Mouse (Mus musculus): ENCODE data around the gene Mgat2. TPM values are rescaled to one million over a fixed set of nuclear protein-coding genes. Genes with fewer than 3 reads are reported as not detected.
A peak's percentile ranks its signal among the peaks of the same experiment; 100 is the strongest.

Mgat2 gene
- polyA plus RNA-seq, 1 experiment from 2014 or later, result 48.6 TPM

- WGBS, result 3% methylated on average over 80 of the region's 86 CpGs
- ATAC-seq (ENCODE audit: low FRiP score, low read depth), result peak; percentile 69
- Histone ChIP-seq H3K4me2 (replicated peaks) (peak overlapping the region; percentile 95), H3K36me3 (peaks cover 22% of the 10 kb centered on the region), H3K27ac (replicated peaks) (peak overlapping the region; percentile 92), H3K4me1 (peaks cover 24% of the 10 kb centered on the region), H3K4me3 (peak overlapping the region; percentile 86), H3K27me3 (no peaks in the 10 kb centered on the region), H3K9me3 (no peaks in the 10 kb centered on the region), H3K9ac (replicated peaks) (peak overlapping the region; percentile 88)
Observed at GRCm38 (mm10) chr12:69184342-69185295, 662 bp downstream of the Mgat2 start.

DNA sequence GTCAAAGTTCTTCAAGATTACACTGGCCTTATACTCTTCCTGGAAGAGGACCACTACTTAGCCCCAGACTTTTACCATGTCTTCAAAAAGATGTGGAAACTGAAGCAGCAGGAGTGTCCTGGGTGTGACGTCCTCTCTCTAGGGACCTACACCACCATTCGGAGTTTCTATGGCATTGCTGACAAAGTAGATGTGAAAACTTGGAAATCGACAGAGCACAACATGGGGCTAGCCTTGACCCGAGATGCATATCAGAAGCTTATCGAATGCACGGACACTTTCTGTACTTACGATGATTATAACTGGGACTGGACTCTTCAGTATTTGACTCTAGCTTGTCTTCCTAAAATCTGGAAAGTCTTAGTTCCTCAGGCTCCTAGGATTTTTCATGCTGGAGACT is 1.4 kb downstream of the Mgat2 start:
- H3K4me1 ChIP-seq, result peaks cover 24% of the 10 kb centered on the region
- H3K4me2 ChIP-seq (replicated peaks), result peak overlapping the region; percentile 95
- no peak for ATAC-seq (ENCODE audit: low FRiP score, low read depth)
- 78% methylated on average over 7 of the region's 7 CpGs for WGBS
- peak overlapping the region; percentile 86 for H3K4me3 ChIP-seq
- H3K36me3 ChIP-seq, result peaks cover 30% of the 10 kb centered on the region
- no peaks in the 10 kb centered on the region for H3K27me3 ChIP-seq
- H3K9me3 ChIP-seq, result no peaks in the 10 kb centered on the region
- no peak overlapping the region for H3K27ac ChIP-seq (replicated peaks)
- H3K9ac ChIP-seq (replicated peaks), result peak overlapping the region; percentile 88

GRCm38 (mm10) chr12:69186811-69187471 is 3.0 kb downstream of the Mgat2 start:
- no peaks in the 10 kb centered on the region for H3K9me3 ChIP-seq
- no peak overlapping the region for H3K4me2 ChIP-seq (replicated peaks)
- no peak overlapping the region for H3K4me3 ChIP-seq
- H3K27ac ChIP-seq (replicated peaks), result no peak overlapping the region
- ATAC-seq (ENCODE audit: low FRiP score, low read depth), result no peak
- H3K27me3 ChIP-seq, result no peaks in the 10 kb centered on the region
- no peak overlapping the region for H3K9ac ChIP-seq (replicated peaks)
- WGBS, result 66% methylated on average over 5 of the region's 5 CpGs
- peaks cover 36% of the 10 kb centered on the region for H3K36me3 ChIP-seq
- peaks cover 24% of the 10 kb centered on the region for H3K4me1 ChIP-seq

- WGBS, result 83% methylated on average over 9 of the region's 9 CpGs
Observed at GRCm38 (mm10) chr12:69190074-69190473, 6.1 kb downstream of the Mgat2 start.

GRCm38 (mm10) chr12:69190522-69190921 is 6.6 kb downstream of the Mgat2 start:
- Histone ChIP-seq H3K4me1 (peaks cover 14% of the 10 kb centered on the region), H3K9ac (replicated peaks) (no peak overlapping the region), H3K27ac (replicated peaks) (no peak overlapping the region), H3K4me3 (no peak overlapping the region), H3K4me2 (replicated peaks) (no peak overlapping the region), H3K36me3 (peaks cover 35% of the 10 kb centered on the region), H3K27me3 (no peaks in the 10 kb centered on the region), H3K9me3 (no peaks in the 10 kb centered on the region)
- ATAC-seq (ENCODE audit: low FRiP score, low read depth), result no peak
- 91% methylated on average over 1 of the region's 1 CpGs for WGBS

More at GRCm38 (mm10) chr12:69190074-69190473, 6.1 kb downstream of the Mgat2 start:
- H3K4me3 ChIP-seq, result no peak overlapping the region
- no peak overlapping the region for H3K9ac ChIP-seq (replicated peaks)
- peaks cover 35% of the 10 kb centered on the region for H3K36me3 ChIP-seq
- H3K9me3 ChIP-seq, result no peaks in the 10 kb centered on the region
- no peak overlapping the region for H3K4me2 ChIP-seq (replicated peaks)
- peaks cover 16% of the 10 kb centered on the region for H3K4me1 ChIP-seq
- no peak overlapping the region for H3K27ac ChIP-seq (replicated peaks)
- ATAC-seq (ENCODE audit: low FRiP score, low read depth), result no peak
- no peaks in the 10 kb centered on the region for H3K27me3 ChIP-seq

DNA sequence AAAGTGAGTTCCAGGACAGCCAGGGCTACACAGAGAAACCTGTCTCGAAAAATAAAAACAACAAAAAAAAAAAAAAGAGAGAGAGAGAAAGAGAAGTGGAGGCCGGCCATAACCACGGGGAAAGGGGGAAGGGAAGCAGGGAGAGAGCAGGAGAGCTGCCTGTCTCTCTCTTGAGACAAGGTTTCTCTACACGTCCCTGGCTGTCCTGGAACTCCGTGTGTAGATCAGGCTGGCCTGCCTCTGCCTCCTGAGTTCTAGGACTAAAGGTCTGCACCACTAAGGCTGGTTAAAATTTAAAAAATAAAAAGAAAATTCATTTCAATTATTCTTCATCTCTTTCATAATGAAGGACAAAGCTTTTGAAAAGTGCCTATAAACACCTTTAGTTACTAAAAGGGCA is 7.4 kb downstream of the Mgat2 start:
- Histone ChIP-seq H3K4me3 (no peak overlapping the region), H3K27me3 (no peaks in the 10 kb centered on the region), H3K4me1 (peaks cover 20% of the 10 kb centered on the region), H3K9ac (replicated peaks) (no peak overlapping the region), H3K4me2 (replicated peaks) (no peak overlapping the region), H3K27ac (replicated peaks) (no peak overlapping the region), H3K9me3 (no peaks in the 10 kb centered on the region), H3K36me3 (peaks cover 35% of the 10 kb centered on the region)
- 95% methylated on average over 5 of the region's 5 CpGs for WGBS
- ATAC-seq (ENCODE audit: low FRiP score, low read depth), result no peak

GRCm38 (mm10) chr12:69192637-69193036 is 8.7 kb downstream of the Mgat2 start:
- no peak overlapping the region for H3K4me3 ChIP-seq
- no peak for ATAC-seq (ENCODE audit: low FRiP score, low read depth)
- no peak overlapping the region for H3K9ac ChIP-seq (replicated peaks)
- peaks cover 35% of the 10 kb centered on the region for H3K36me3 ChIP-seq
- H3K27me3 ChIP-seq, result no peaks in the 10 kb centered on the region
- no peak overlapping the region for H3K4me2 ChIP-seq (replicated peaks)
- H3K4me1 ChIP-seq, result peaks cover 12% of the 10 kb centered on the region
- no peak overlapping the region for H3K27ac ChIP-seq (replicated peaks)
- H3K9me3 ChIP-seq, result no peaks in the 10 kb centered on the region
- WGBS, result 95% methylated on average over 2 of the region's 2 CpGs

DNA sequence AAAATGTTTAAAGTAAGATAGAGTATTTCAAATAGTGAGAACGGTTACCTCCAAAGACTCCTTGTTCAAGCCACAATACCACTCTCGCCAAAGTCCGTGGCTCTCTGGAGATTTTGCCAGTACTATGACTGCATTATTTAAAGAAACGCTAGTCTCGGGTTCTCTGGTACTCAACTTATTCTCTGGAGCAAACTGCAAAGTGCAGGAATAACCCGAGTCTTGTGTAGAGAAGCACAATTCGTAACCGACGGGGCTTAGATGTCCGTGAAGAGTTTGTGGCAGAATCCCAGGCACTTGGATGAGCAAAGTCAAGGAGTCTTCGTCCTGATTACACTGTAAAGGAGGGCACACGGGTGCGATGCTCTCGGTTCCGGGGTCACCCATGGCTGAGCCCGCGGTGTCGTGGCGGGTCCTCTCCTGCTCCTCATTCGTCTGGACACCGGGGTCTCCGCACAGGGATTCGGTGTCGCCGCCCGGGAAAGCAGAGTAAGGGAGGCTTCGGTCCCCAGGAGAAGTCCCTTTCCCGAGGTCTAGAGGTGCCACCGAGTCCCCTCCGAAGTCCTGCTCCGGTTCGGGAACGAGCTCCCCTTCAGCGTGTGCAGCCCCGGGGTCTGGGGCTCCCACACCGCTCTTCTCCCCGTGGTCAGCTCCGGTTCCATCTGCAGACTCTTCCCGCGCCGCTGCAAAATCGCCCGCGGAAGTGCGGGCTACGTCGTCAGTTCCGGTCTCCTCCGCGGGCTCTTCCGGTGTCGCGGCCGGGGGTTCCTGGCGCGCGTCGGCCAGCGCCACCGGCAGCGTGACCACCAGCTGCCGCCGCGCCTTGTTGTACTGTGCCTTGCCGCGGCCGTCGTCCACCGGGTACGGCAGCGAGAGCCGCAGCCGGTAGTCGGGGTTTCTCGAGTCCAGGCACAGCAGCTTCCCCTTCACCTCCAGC is 12.8 kb downstream of the Mgat2 start, which contains the start of gene Gm49383:
Gene Gm49383, minus strand, starts transcription at position 661 of the 934 bp plus-strand sequence.
- peak within 1 kb of the TSS; percentile 93 for H3K27ac ChIP-seq (replicated peaks)
- H3K27me3 ChIP-seq, result no peaks in the 10 kb centered on the region
- peak within 1 kb of the TSS; percentile 95 for H3K4me3 ChIP-seq
- peaks cover 26% of the 10 kb centered on the region for H3K4me1 ChIP-seq
- peak within 1 kb of the TSS; percentile 97 for H3K4me2 ChIP-seq (replicated peaks)
- H3K36me3 ChIP-seq, result peaks cover 19% of the 10 kb centered on the region
- WGBS, result under 1% methylated on average over 72 of the region's 75 CpGs
- peak; percentile 86 for ATAC-seq (ENCODE audit: low FRiP score, low read depth)
- H3K9ac ChIP-seq (replicated peaks), result peak within 1 kb of the TSS; percentile 84
- no peaks in the 10 kb centered on the region for H3K9me3 ChIP-seq

DNA sequence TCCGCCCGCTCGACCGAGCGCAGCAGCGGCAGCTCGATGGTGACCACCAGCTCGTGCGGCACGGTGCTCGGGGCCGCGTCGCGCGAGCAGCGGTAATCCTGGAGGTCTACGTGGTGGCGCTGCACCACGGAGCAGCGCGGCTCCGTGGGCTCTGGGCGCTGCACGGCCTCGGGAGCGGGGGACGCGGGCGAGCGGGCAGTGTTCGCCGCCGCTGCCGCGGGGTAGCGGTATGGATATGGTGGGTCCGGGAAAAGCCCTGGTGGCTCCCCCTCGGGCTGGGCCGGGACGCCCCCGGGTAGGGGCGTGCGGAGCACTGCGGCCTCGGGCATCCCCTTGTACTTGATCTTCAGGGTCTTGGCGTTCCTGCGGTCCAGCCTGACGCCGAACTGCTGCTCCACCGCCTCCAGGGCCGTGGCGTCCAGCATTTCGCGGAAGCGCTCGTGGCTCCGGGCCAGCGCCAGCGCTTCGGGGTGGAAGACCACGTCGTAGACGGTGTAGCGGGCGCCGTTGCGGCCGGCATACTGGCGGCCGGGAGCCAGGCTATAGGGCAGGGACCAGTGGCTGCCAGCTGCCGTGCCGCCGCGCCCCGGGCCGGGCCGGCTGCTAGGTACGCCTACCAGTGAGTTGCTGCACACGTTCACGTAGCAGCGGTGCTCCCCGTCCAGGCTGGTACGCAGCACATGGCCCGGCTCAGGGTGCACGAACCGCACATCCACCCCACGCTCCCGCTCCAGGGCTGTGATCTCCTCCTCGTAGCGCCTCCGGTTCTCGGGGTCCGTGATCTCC is 13.6 kb downstream of the Mgat2 start:
- under 1% methylated on average over 81 of the region's 94 CpGs for WGBS
- Histone ChIP-seq H3K9ac (replicated peaks) (peak overlapping the region; percentile 84), H3K4me1 (peaks cover 26% of the 10 kb centered on the region), H3K27ac (replicated peaks) (peak overlapping the region; percentile 93), H3K4me2 (replicated peaks) (peak overlapping the region; percentile 97), H3K4me3 (peak overlapping the region; percentile 95), H3K27me3 (no peaks in the 10 kb centered on the region), H3K36me3 (peaks cover 14% of the 10 kb centered on the region), H3K9me3 (no peaks in the 10 kb centered on the region)
- ATAC-seq (ENCODE audit: low FRiP score, low read depth), result peak; percentile 79

DNA sequence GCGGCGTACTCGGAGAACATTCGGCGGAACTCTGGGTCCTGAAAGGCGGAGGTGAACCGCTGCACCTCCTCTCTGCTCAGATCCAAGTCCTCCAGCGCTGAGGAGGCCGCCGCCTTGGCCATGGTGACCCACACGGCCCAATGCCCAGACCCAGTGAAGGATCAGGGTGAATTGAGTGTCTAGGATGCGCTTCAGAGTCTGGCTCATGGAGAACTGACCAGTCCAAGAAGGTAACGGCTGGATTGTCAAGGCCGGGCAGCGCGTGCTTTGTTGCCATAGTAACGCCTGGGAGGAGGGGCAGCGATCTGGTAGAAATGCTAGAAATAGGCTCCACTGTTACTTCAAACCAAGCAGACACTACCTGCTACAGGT is 14.2 kb downstream of the Mgat2 start, which contains the start of gene Dnaaf2:
Gene Dnaaf2, minus strand, starts transcription at position 266 of the 372 bp plus-strand sequence.
- peak; percentile 38 for ATAC-seq (ENCODE audit: low FRiP score, low read depth)
- under 1% methylated on average over 18 of the region's 18 CpGs for WGBS
- peaks cover 26% of the 10 kb centered on the region for H3K4me1 ChIP-seq
- H3K36me3 ChIP-seq, result peaks cover 18% of the 10 kb centered on the region
- H3K4me2 ChIP-seq (replicated peaks), result peak within 1 kb of the TSS; percentile 97
- H3K4me3 ChIP-seq, result peak within 1 kb of the TSS; percentile 95
- peak within 1 kb of the TSS; percentile 84 for H3K9ac ChIP-seq (replicated peaks)
- H3K9me3 ChIP-seq, result no peaks in the 10 kb centered on the region
- no peaks in the 10 kb centered on the region for H3K27me3 ChIP-seq
- peak within 1 kb of the TSS; percentile 93 for H3K27ac ChIP-seq (replicated peaks)

- Histone ChIP-seq H3K36me3 (peaks cover 22% of the 10 kb centered on the region), H3K27ac (replicated peaks) (no peak overlapping the region), H3K9ac (replicated peaks) (no peak overlapping the region), H3K27me3 (no peaks in the 10 kb centered on the region), H3K9me3 (no peaks in the 10 kb centered on the region), H3K4me3 (no peak overlapping the region), H3K4me1 (peaks cover 26% of the 10 kb centered on the region), H3K4me2 (replicated peaks) (peak overlapping the region; percentile 97; the same call in 1 of the 2 replicates)
- no peak for ATAC-seq (ENCODE audit: low FRiP score, low read depth)
Observed at GRCm38 (mm10) chr12:69198985-69199384, 15.0 kb downstream of the Mgat2 start.

All from midbrain, embryonic 12.5 days (tissue).